Mouse (Mus musculus) bone marrow macrophage, adult 2 months (primary cell): ENCODE measurements around the gene Krtap5-3. TPM values are rescaled to one million over a fixed set of nuclear protein-coding genes. Genes with fewer than 3 reads are reported as not detected.
"Not testable (repeated sequence)": the region's sequence is repeated elsewhere in the genome, so short reads cannot be mapped to it uniquely, and the experiment has no call there.

Source experiments
- H3K27ac ChIP-seq: 2 replicates; pipeline ENCODE4 v1.5.1; 2012; ENCODE audit warnings: low read depth, low read length; ENCODE audit not compliant: insufficient read depth
- H3K4me1 ChIP-seq: 2 replicates; pipeline ENCODE4 v1.6.1; 2012; ENCODE audit warnings: low read length; ENCODE audit not compliant: control insufficient read depth, insufficient read depth
- H3K4me3 ChIP-seq: 2 replicates; pipeline ENCODE4 v1.5.1; 2012; ENCODE audit warnings: mild to moderate bottlenecking, low read length, moderate library complexity; ENCODE audit not compliant: insufficient read depth
- CTCF ChIP-seq: IDR thresholded peaks from 2 replicates; pipeline ENCODE4 v1.5.1; 2012; ENCODE audit warnings: low read depth, mild to moderate bottlenecking, low read length, moderate library complexity
- POLR2A ChIP-seq: IDR thresholded peaks from 2 replicates; pipeline ENCODE4 v1.6.1; 2012; ENCODE audit warnings: mild to moderate bottlenecking, low read depth, low read length, borderline replicate concordance
- polyA plus RNA-seq: library from polyadenylated mRNA; stranded (reverse); fragments of >200 nt; gene quantifications from 2 replicates; pipeline ENCODE4 v1.2.4, GENCODE M21; 2012; ENCODE audit not compliant: missing spikeins, insufficient read depth, insufficient read length

Gene Krtap5-3
- polyA plus RNA-seq, 1 experiment: not detected

DNA sequence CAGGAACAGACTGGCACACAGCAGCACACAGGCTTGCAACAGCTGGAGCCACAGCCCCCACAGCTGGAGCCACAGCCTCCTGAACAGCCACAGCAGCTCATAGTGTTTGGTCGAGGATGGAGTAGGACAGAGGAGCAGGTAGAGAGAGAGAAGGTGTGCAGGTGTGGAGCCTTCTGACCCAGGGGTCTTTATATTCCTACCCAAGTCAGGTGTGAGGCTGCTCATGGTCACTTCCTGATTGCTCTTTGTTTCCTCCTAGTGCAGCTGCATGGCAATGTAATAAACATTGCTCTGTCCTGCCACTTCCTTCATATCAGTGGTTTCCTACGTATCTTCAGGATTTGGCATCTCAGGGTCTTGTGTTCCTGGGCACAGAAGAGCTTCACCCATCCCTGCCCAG lies 10.9 kb upstream of the Krtap5-3 start, which contains the start of gene Gm10153:
Gene Gm10153 (minus strand): TSS at position 101 of the 400 bp plus-strand sequence.
- Histone ChIP-seq H3K4me1 (no peaks in the 10 kb centered on the region), H3K4me3 (no peak within 1 kb of the TSS), H3K27ac (no peak within 1 kb of the TSS)
- TF ChIP-seq CTCF: no peak

DNA sequence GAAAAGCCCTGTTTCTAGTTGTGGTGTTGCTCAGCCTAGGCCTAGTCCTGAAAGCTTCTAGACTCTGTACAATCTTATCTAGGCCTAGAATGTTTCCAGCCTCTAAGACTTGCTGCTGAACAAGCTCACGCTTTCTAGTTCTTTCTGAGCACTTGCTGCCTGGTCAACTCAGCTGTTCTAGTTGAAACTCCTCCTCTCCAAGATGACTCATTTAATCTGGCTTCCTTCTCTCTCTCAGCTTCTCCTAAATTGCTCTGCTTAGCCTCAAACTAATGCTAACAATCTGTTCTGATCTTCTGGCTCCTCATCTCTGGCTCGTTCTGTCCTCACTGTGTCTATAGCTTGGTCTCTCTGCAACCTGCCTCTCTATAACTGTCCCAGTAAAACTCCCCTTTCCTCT lies 2.4 kb upstream of the Krtap5-3 start:
- Histone ChIP-seq H3K4me3 (no peak overlapping the region), H3K4me1 (0 out of 2 replicates have a peak, but pooled peaks cover 2% of the 10 kb centered on the region), H3K27ac (no peak overlapping the region)
- no peak for TF ChIP-seq POLR2A
- TF ChIP-seq CTCF: no peak

DNA sequence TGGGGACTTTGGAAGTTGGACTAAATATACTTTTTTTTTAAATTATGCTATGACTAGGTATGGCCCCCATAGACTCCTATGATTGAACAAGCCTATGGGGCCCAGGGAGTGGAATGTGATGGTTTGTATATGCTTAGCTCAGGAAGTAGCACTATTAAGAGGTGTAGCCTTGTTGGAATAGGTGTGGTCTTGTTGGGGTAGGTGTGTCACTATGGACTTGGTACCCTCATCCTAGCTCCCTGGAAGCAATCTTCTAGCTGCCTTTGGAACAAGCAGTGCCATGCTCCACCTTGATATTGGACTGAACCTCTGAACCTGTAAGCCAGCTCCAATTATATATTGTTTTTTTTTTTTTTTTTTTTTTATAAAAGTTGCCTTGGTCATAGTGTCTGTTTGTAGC lies 4.3 kb downstream of the Krtap5-3 start:
- Histone ChIP-seq H3K4me1 (no peaks in the 10 kb centered on the region), H3K27ac (no peak overlapping the region), H3K4me3 (no peak overlapping the region)
- TF ChIP-seq POLR2A: no peak
- no peak for TF ChIP-seq CTCF

DNA sequence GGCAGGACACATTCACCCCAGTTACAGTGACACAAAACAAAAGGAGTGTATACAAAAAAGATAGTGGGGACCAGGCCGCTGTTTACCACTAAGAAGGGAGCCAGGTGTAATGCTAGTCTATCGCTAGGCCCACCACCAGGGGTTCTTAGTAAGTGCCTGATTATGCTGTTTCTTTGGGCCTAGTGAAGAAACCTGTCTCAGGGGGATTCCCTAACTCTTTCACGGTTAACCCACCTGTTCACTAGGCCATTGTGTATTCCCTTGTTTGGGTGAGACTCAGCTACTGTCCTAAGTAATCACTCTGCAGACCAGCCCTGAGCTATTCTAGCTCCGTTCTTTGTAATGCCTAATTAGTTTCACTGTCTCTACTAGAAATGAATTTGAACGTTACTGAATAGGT lies 5.7 kb downstream of the Krtap5-3 start:
- not testable (repeated sequence) for H3K4me1 ChIP-seq, H3K4me3 ChIP-seq, H3K27ac ChIP-seq

DNA sequence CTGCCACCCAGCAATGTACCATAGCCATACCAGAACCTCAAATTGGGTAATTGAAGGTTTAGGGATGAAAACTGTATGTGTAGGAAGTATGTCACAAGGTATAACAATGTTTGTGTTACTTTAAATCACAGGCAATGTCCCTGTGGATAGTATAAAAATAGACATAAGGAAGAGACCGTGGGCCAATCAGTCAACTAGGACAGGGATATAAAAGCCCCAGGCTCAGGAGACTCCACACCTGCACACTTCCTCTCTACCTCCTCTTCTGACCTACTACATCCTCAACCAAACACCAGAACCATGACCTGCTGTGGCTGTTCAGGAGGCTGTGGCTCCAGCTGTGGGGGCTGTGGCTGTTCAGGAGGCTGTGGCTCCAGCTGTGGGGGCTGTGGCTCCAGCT lies 10.4 kb downstream of the Krtap5-3 start, which contains the start of gene Gm7579:
Gene Gm7579 (plus strand): TSS at position 301 of the 400 bp plus-strand sequence.
- Histone ChIP-seq H3K27ac (no peak within 1 kb of the TSS), H3K4me3 (no peak within 1 kb of the TSS)

DNA sequence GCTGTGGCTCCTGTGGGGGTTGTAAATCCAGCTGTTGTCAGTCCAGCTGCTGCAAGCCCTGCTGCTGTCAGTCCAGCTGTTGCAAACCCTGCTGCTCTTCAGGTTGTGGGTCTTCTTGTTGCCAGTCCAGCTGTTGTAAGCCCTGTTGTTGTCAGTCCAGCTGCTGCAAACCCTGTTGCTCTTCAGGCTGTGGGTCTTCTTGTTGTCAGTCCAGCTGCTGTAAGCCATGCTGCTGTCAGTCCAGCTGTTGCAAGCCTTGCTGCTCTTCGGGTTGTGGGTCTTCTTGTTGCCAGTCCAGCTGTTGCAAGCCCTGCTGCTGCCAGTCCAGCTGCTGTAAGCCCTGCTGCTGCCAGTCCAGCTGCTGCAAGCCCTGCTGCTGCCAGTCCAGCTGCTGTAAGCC lies 11.0 kb downstream of the Krtap5-3 start:
- H3K4me3 ChIP-seq, H3K27ac ChIP-seq, H3K4me1 ChIP-seq: not testable (repeated sequence)

More for the DNA sequence above, 10.4 kb downstream of the Krtap5-3 start, which contains the start of gene Gm7579:
- no peaks in the 10 kb centered on the region for H3K4me1 ChIP-seq
- TF ChIP-seq CTCF (no peak), POLR2A (no peak)

DNA sequence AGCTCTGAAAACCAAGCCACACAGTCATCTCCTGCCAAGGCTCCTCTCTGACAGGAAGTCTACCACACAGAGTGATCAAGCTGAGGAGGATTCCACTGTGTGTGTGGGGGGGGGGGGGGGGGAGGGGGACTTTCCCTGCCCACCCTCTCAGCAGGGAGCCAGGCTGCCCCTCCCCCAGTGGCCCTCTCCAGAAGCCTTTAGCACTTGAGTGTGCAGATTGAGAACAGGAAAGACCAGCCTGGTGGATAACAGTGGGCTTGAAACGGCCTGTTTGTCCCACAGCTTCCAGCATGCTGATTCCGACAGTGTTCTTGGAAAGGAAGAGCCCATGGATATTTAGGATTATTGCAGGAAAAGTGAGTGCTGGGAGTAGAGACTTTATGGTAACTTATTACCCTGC lies 23.4 kb downstream of the Krtap5-3 start:
- no peak for TF ChIP-seq CTCF
- TF ChIP-seq POLR2A: no peak

DNA sequence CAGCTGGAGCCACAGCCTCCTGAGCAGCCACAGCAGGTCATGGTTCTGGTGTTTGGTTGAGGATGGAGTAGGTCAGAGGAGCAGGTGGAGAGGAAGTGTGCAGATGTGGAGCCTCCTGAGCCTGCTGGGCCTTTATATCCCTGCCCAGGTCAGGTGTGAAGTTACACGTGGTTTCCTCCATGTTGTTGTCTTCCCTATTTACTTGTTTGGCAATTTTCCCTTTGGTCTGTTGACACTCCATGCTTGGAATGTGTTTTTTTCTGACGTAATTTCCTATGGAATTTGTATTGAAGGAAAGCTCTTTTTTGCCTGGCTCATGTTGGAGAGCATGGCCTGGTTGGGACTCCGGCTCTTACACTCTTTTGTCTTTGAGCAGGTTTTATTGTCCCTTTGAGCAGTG lies 28.7 kb downstream of the Krtap5-3 start, which contains the start of gene Krtap5-5:
Gene Krtap5-5 (minus strand): TSS at position 101 of the 400 bp plus-strand sequence.
- H3K4me1 ChIP-seq, H3K4me3 ChIP-seq, H3K27ac ChIP-seq: not testable (repeated sequence)

More for the DNA sequence above, 23.4 kb downstream of the Krtap5-3 start:
- Histone ChIP-seq H3K4me1 (no peaks in the 10 kb centered on the region), H3K4me3 (no peak overlapping the region), H3K27ac (no peak overlapping the region)

DNA sequence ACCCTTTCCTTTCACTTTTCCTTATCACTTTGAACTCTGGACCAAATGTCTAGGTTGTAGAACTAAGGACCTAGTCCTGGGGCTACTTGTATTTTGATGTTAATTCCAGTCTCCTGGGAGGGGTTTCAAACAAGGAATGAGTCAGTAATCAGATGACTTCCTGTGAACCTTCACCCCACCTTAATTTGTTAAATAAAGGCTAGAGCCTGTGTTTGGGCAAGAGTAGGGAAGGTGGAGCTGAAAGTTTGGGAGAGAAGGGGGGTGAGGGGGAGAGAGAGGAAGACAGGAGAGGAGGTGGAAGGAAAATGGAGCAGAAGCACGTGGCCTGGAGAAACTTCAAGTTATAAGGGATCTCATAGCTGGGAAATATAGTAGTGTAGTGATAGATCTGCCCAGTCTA lies 30.4 kb downstream of the Krtap5-3 start:
- H3K27ac ChIP-seq: no peak overlapping the region
- TF ChIP-seq CTCF: no peak
- no peak overlapping the region for H3K4me3 ChIP-seq
- no peaks in the 10 kb centered on the region for H3K4me1 ChIP-seq

DNA sequence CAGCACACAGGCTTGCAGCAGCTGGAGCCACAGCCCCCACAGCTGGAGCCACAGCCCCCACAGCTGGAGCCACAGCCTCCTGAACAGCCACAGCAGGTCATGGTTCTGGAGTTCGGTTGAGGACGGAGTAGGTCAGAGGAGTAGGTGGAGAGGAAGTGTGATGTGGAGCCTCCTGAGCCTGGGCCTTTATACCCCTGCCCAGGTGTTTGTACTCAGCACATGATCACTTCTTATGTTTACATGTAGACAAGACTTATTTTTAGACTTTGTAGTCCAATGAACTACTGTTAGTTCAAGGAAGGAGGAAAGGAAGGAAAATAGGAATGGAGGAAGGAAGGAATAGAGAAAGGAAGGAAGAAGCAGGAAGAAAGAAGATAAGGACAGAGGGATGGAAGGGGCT lies 39.8 kb downstream of the Krtap5-3 start, which contains the start of gene Gm40460:
Gene Gm40460 (minus strand): TSS at position 101 of the 400 bp plus-strand sequence.
- H3K4me3 ChIP-seq: no peak within 1 kb of the TSS
- no peaks in the 10 kb centered on the region for H3K4me1 ChIP-seq
- H3K27ac ChIP-seq: no peak within 1 kb of the TSS
- TF ChIP-seq CTCF: no peak
- TF ChIP-seq POLR2A: no peak

DNA sequence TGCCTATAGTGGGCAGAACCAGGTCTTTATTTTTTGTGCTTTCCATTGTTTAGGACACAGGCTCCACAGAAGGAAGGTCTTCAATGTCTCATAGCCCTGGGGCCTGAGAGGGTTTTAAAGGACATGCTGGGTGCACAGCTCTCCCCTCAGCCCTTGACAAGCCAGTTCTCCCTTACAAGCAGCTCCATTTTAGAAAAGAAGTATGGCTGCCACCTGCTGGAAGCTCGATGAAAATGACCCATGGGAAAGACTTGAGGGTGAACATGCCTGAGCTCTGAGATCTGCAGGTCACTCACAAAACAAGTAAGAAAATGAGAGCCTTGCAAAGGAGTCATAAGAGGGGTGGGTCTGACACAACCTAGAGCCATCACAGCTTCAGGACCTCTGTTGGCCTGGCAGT lies 48.7 kb downstream of the Krtap5-3 start:
- Histone ChIP-seq H3K4me1 (no peaks in the 10 kb centered on the region), H3K27ac (no peak overlapping the region), H3K4me3 (no peak overlapping the region)
- peak; percentile 30; the same call in 1 of the 2 replicates for TF ChIP-seq CTCF
- TF ChIP-seq POLR2A: no peak

Other genes with a start within 250 kb of the Krtap5-3 start
- gene Mob2, start 140.3 kb upstream of the Krtap5-3 start, polyA plus RNA-seq: 29.5 and 37.0 TPM in 2 replicates
- 0.27 and 0.46 TPM in 2 replicates for gene Dusp8, start 105.5 kb upstream of the Krtap5-3 start, polyA plus RNA-seq
- not detected in 2 replicates for gene Gm45618, start 80.6 kb upstream of the Krtap5-3 start, polyA plus RNA-seq
- gene Gm39115, start 65.3 kb upstream of the Krtap5-3 start, polyA plus RNA-seq: not detected in 2 replicates
- not detected in 2 replicates for gene Gm45337, start 56.8 kb upstream of the Krtap5-3 start, polyA plus RNA-seq
- gene Gm29735, start 44.3 kb upstream of the Krtap5-3 start, polyA plus RNA-seq: not detected in 2 replicates
- not detected in 2 replicates for gene Gm4553, start 35.6 kb upstream of the Krtap5-3 start, polyA plus RNA-seq
- not detected in 2 replicates for gene Krtap5-2, start 25.4 kb upstream of the Krtap5-3 start, polyA plus RNA-seq
- gene Gm10153, start 11.0 kb upstream of the Krtap5-3 start, polyA plus RNA-seq: not detected in 2 replicates
- gene Gm7579, start 10.5 kb downstream of the Krtap5-3 start, polyA plus RNA-seq: not detected in 2 replicates
- gene Krtap5-5, start 28.6 kb downstream of the Krtap5-3 start, polyA plus RNA-seq: not detected in 2 replicates
- gene Gm40460, start 39.7 kb downstream of the Krtap5-3 start, polyA plus RNA-seq: not detected in 2 replicates
- not detected in 2 replicates for gene Gm2431, start 57.0 kb downstream of the Krtap5-3 start, polyA plus RNA-seq
- not detected in 2 replicates for gene Gm4559, start 73.0 kb downstream of the Krtap5-3 start, polyA plus RNA-seq
- not detected in 2 replicates for gene Krtap5-1, start 95.8 kb downstream of the Krtap5-3 start, polyA plus RNA-seq
- not detected in 2 replicates for gene Krtap5-4, start 102.2 kb downstream of the Krtap5-3 start, polyA plus RNA-seq
- 0.59 TPM in 1 of 2 replicates, not detected in the other for gene Ifitm10, start 172.4 kb downstream of the Krtap5-3 start, polyA plus RNA-seq
- gene Gm49369, start 181.3 kb downstream of the Krtap5-3 start, polyA plus RNA-seq: 1.1 TPM in 1 of 2 replicates, not detected in the other
- gene Ctsd, start 186.7 kb downstream of the Krtap5-3 start, polyA plus RNA-seq: 2,800 and 3,060 TPM in 2 replicates
- gene Syt8, start 233.5 kb downstream of the Krtap5-3 start, polyA plus RNA-seq: 5.6 TPM in 2 replicates
- gene Tnni2, start 240.4 kb downstream of the Krtap5-3 start, polyA plus RNA-seq: 10.2 and 13.8 TPM in 2 replicates